In genomic region chr1:172162959-172163358, GRCm38 (mm10) we compare ENCODE assay signal across 30 mouse cellular contexts. TPM values are rescaled to one million over a fixed set of nuclear protein-coding genes. Genes with fewer than 3 reads are reported as not detected.
DNase-seq lines count a peak whose midpoint lies in the region; ATAC-seq and TF ChIP-seq lines count a peak whose summit lies in the region.
"Had no signal": no experiment of that assay in that cellular context is flagged by ENCODE, and none has a peak within 500 bp of the region (broad histone marks: within the 10 kb centered on the region; RNA-seq: fewer than 3 reads in every experiment).

No protein-coding gene starts in this region.

- TF ChIP-seq POLR2A in kidney, adult 2 months (IDR thresholded peaks at IDR 0.05; ENCODE audit: low read depth, low read length) = no peak

- 0 out of 2 replicates have a peak overlapping the region, but pooled peaks have one; percentile 10 for H3K9ac ChIP-seq in heart, embryonic 13.5 days
- H3K9ac ChIP-seq in kidney, embryonic 16.5 days (replicated peaks; ENCODE audit: low read length) = no peak overlapping the region
- H3K9ac ChIP-seq: forebrain, embryonic 13.5 days; heart, embryonic 15.5 days; hindbrain, embryonic 13.5 days; limb, embryonic 15.5 days; liver, embryonic 15.5 days; lung, embryonic 14.5 days; midbrain, embryonic 15.5 days had no signal

- H3K4me3 ChIP-seq in heart, embryonic 13.5 days = no peak overlapping the region
- no peak overlapping the region for H3K4me3 ChIP-seq in kidney, adult 2 months (ENCODE audit: insufficient read depth, low read depth, low read length)
- no peak overlapping the region for H3K4me3 ChIP-seq in kidney, embryonic 16.5 days (ENCODE audit: low read length)
- H3K4me3 ChIP-seq: forebrain, embryonic 13.5 days; heart, adult 2 months; heart, embryonic 15.5 days; hindbrain, embryonic 13.5 days; limb, embryonic 10.5 days; limb, embryonic 15.5 days; liver, embryonic 15.5 days; midbrain, embryonic 15.5 days had no signal

- no peaks in the 10 kb centered on the region for H3K27me3 ChIP-seq in heart, embryonic 13.5 days (replicated peaks)
- H3K27me3 ChIP-seq in kidney, adult 2 months (replicated peaks; ENCODE audit: control insufficient read depth, insufficient read depth, low read length) = no peaks in the 10 kb centered on the region
- no peaks in the 10 kb centered on the region for H3K27me3 ChIP-seq in kidney, embryonic 16.5 days (ENCODE audit: insufficient read depth, low read length)
- H3K27me3 ChIP-seq: forebrain, embryonic 13.5 days; heart, embryonic 15.5 days; hindbrain, embryonic 13.5 days; limb, embryonic 15.5 days; liver, embryonic 15.5 days; midbrain, embryonic 15.5 days had no signal

- ATAC-seq in heart, embryonic 13.5 days (ENCODE audit: extremely low read depth, insufficient number of reproducible peaks, low FRiP score, low TSS enrichment) = no peak
- peak; percentile 52; the same call in 1 of the 2 replicates for ATAC-seq in kidney, embryonic 16.5 days (ENCODE audit: low FRiP score, low TSS enrichment)
- ATAC-seq: intestine, embryonic 16.5 days; midbrain, embryonic 15.5 days had no signal

- TF ChIP-seq CTCF in kidney, adult 2 months (conservative IDR thresholded peaks at IDR 0.05; ENCODE audit: insufficient read depth, insufficient read length, low read depth, low read length) = no peak

- WGBS in heart, embryonic 13.5 days = 88% methylated on average over 6 of the region's 6 CpGs
- WGBS in kidney, adult 2 months = 41% methylated on average over 6 of the region's 6 CpGs
- WGBS in kidney, embryonic 16.5 days = 37% methylated on average over 6 of the region's 6 CpGs

- H3K36me3 ChIP-seq in heart, embryonic 13.5 days = peaks cover 44% of the 10 kb centered on the region
- H3K36me3 ChIP-seq in kidney, adult 2 months (ENCODE audit: control insufficient read depth, insufficient read depth, low read length) = peaks cover 20% of the 10 kb centered on the region
- peaks cover 20% of the 10 kb centered on the region; the same call in 1 of the 2 replicates for H3K36me3 ChIP-seq in kidney, embryonic 16.5 days (ENCODE audit: insufficient read depth, low read length)

- intact Hi-C loops in heart, postnatal 36 days (cut with DNase I) = loop anchor here (1.0 to 5.0 kb wide), 4 partner anchors 34 to 147 kb away; no protein-coding TSS in a partner anchor

- H3K9me3 ChIP-seq in heart, embryonic 13.5 days = no peaks in the 10 kb centered on the region
- no peaks in the 10 kb centered on the region for H3K9me3 ChIP-seq in kidney, embryonic 16.5 days (ENCODE audit: low read length)
- H3K9me3 ChIP-seq: forebrain, embryonic 13.5 days; heart, embryonic 15.5 days; hindbrain, embryonic 13.5 days; limb, embryonic 10.5 days; limb, embryonic 15.5 days; liver, embryonic 15.5 days; midbrain, embryonic 15.5 days had no signal

- no peak for DNase-seq in heart, postnatal 36 days
- DNase-seq in kidney, adult 2 months = peak; percentile 79
- DNase-seq in kidney, postnatal 36 days = peak; percentile 67 to 72
- no peak for DNase-seq in layer of hippocampus, adult 11-12 months (ENCODE audit: low spot score)
- DNase-seq in MN1 (ENCODE audit: low spot score) = no peak
- DNase-seq: adrenal gland, postnatal 14 days; cerebellum, adult 11 months; cerebellum, adult 9-10 months; cerebellum, postnatal 36 days; gastrocnemius, postnatal 36 days; heart, adult 2 months; heart, postnatal 4 days; layer of hippocampus, postnatal 36 days; lung, embryonic 14.5 days; lung, postnatal 14 days; right cerebral cortex, postnatal 4 days; thymus, adult 2 months; thymus, postnatal 36 days had no signal

- H3K4me2 ChIP-seq in heart, embryonic 13.5 days = no peak overlapping the region
- no peak overlapping the region for H3K4me2 ChIP-seq in kidney, embryonic 16.5 days (replicated peaks; ENCODE audit: low read depth, low read length)
- H3K4me2 ChIP-seq: forebrain, embryonic 13.5 days; heart, embryonic 15.5 days; hindbrain, embryonic 13.5 days; limb, embryonic 15.5 days; liver, embryonic 15.5 days; lung, embryonic 14.5 days; midbrain, embryonic 15.5 days had no signal

- peaks cover 40% of the 10 kb centered on the region for H3K4me1 ChIP-seq in heart, embryonic 13.5 days
- peaks cover 31% of the 10 kb centered on the region for H3K4me1 ChIP-seq in kidney, adult 2 months (ENCODE audit: control insufficient read depth, insufficient read depth, low read length)
- peaks cover 27% of the 10 kb centered on the region for H3K4me1 ChIP-seq in kidney, embryonic 16.5 days (ENCODE audit: insufficient read depth, low read length)
- H3K4me1 ChIP-seq: limb, embryonic 10.5 days; limb, embryonic 15.5 days had no signal

- H3K27ac ChIP-seq in heart, embryonic 13.5 days (replicated peaks) = no peak overlapping the region
- H3K27ac ChIP-seq in kidney, adult 2 months (ENCODE audit: insufficient read depth, low read depth, low read length) = peak overlapping the region; percentile 91
- H3K27ac ChIP-seq in kidney, embryonic 16.5 days (ENCODE audit: low read length) = no peak overlapping the region
- H3K27ac ChIP-seq: forebrain, embryonic 13.5 days; heart, adult 2 months; heart, embryonic 15.5 days; hindbrain, embryonic 13.5 days; limb, embryonic 10.5 days; limb, embryonic 15.5 days; liver, embryonic 15.5 days; midbrain, embryonic 15.5 days had no signal

RNA-seq across cellular contexts. Expression of gene Dcaf8, which starts 15.1 kb away (rescaled TPM):
- 106 and 108 TPM in 2 replicates for polyA plus RNA-seq in heart, embryonic 13.5 days (2015; fragmentation: Nextera tagmentation; extraction: Ambion mirVana)
- total RNA-seq in heart, postnatal 36 days (2021) = 100 to 1,000 TPM; 124 to 129 TPM
- 93.4 and 95.1 TPM in 2 replicates for polyA plus RNA-seq in kidney, adult 2 months (2012; rRNA removed)
- 147 and 149 TPM in 2 replicates for polyA plus RNA-seq in kidney, embryonic 16.5 days (2015; fragmentation: Nextera tagmentation; extraction: Ambion mirVana)

RNA-seq across cellular contexts. Expression of gene Pex19, which starts 36.4 kb away (rescaled TPM):
- polyA plus RNA-seq in heart, embryonic 13.5 days (2015; fragmentation: Nextera tagmentation; extraction: Ambion mirVana) = 124 and 131 TPM in 2 replicates
- total RNA-seq in heart, postnatal 36 days (2021) = 100 to 1,000 TPM; 125 to 136 TPM
- polyA plus RNA-seq in kidney, adult 2 months (2012; rRNA removed) = 110 and 125 TPM in 2 replicates
- 170 and 172 TPM in 2 replicates for polyA plus RNA-seq in kidney, embryonic 16.5 days (2015; fragmentation: Nextera tagmentation; extraction: Ambion mirVana)

RNA-seq across cellular contexts. Expression of gene Pea15a, which starts 43.6 kb away (rescaled TPM):
- 169 and 180 TPM in 2 replicates for polyA plus RNA-seq in heart, embryonic 13.5 days (2015; fragmentation: Nextera tagmentation; extraction: Ambion mirVana)
- 10 to 100 TPM; 59.1 to 65.0 TPM for total RNA-seq in heart, postnatal 36 days (2021)
- polyA plus RNA-seq in kidney, adult 2 months (2012; rRNA removed) = 52.1 and 58.7 TPM in 2 replicates
- 129 and 132 TPM in 2 replicates for polyA plus RNA-seq in kidney, embryonic 16.5 days (2015; fragmentation: Nextera tagmentation; extraction: Ambion mirVana)

RNA-seq across cellular contexts. Expression of gene Casq1, which starts 56.7 kb away (rescaled TPM):
- polyA plus RNA-seq in heart, embryonic 13.5 days (2015; fragmentation: Nextera tagmentation; extraction: Ambion mirVana) = 162 and 211 TPM in 2 replicates
- 1 to 10 TPM; 8.0 to 8.6 TPM for total RNA-seq in heart, postnatal 36 days (2021)
- 0.29 and 27.1 TPM in 2 replicates for polyA plus RNA-seq in kidney, adult 2 months (2012; rRNA removed)
- 5.2 and 5.6 TPM in 2 replicates for polyA plus RNA-seq in kidney, embryonic 16.5 days (2015; fragmentation: Nextera tagmentation; extraction: Ambion mirVana)
- total RNA-seq: MEL; neutrophil, adult 5-6 weeks had no signal

Comparison
In these comparisons a context has a peak if more than half of its experiments do, and no peak if none do; other contexts are left out.
1. DNase-seq: peak in kidney, adult 2 months (single experiment) and kidney, postnatal 36 days (2 of 2); none in heart, postnatal 36 days (0 of 2), layer of hippocampus, adult 11-12 months (single experiment) and MN1 (single experiment).